Mouse (Mus musculus) erythroblast, adult 5-6 weeks (primary cell): Measurements from ENCODE around the gene Prg2. TPM values are rescaled to one million over a fixed set of nuclear protein-coding genes. Genes with fewer than 3 reads are reported as not detected.

ENCODE experiments used
- ATAC-seq: replicated peaks from 2 replicates; pipeline ENCODE4 v1.8.0; 2016; ENCODE audit warnings: moderate number of reproducible peaks, mild to moderate bottlenecking, moderate TSS enrichment, inconsistent platforms; ENCODE audit not compliant: poor library complexity, low FRiP score, severe bottlenecking
- total RNA-seq, 2 experiments: library from RNA; stranded (forward) in 1 of 2; stranded (reverse) in 1 of 2; fragments of 150-400 nt in 1 of 2; fragments of 200-764, 138-1000 nt in 1 of 2; gene quantifications; 2 replicates each; pipeline versions ENCODE4 v1.2.3 to v1.2.4; 2015 to 2017; ENCODE audit warnings: low replicate concordance in 2 of 2

Gene Prg2
- total RNA-seq, 2 experiments from 2014 or later: 140 to 503 TPM

- ATAC-seq: no peak
Observed at GRCm38 (mm10) chr2:84958588-84959264, 21.5 kb upstream of the Prg2 start.

GRCm38 (mm10) chr2:84961300-84961699, 19.0 kb upstream of the Prg2 start:
- ATAC-seq: no peak

- ATAC-seq: no peak
Observed at GRCm38 (mm10) chr2:84961901-84962300, 18.4 kb upstream of the Prg2 start.

GRCm38 (mm10) chr2:84962906-84963507, 17.3 kb upstream of the Prg2 start:
- no peak for ATAC-seq

GRCm38 (mm10) chr2:84964111-84964801, 16.0 kb upstream of the Prg2 start:
- ATAC-seq: no peak

GRCm38 (mm10) chr2:84967318-84967991, 12.8 kb upstream of the Prg2 start:
- ATAC-seq: no peak

GRCm38 (mm10) chr2:84975580-84975979, 4.7 kb upstream of the Prg2 start:
- ATAC-seq: no peak

GRCm38 (mm10) chr2:84987930-84988329, 7.7 kb downstream of the Prg2 start, which contains the start of gene Prg3:
Gene Prg3 (plus strand): TSS chr2:84988215.
- ATAC-seq: no peak

GRCm38 (mm10) chr2:84996376-84996775, 16.1 kb downstream of the Prg2 start:
- ATAC-seq: no peak

GRCm38 (mm10) chr2:84999486-85000181, 19.4 kb downstream of the Prg2 start:
- ATAC-seq: no peak

GRCm38 (mm10) chr2:85001497-85001896, 21.2 kb downstream of the Prg2 start:
- ATAC-seq: no peak

GRCm38 (mm10) chr2:85002575-85002974, 22.3 kb downstream of the Prg2 start:
- no peak for ATAC-seq

GRCm38 (mm10) chr2:85004341-85004740, 24.1 kb downstream of the Prg2 start:
- ATAC-seq: no peak

GRCm38 (mm10) chr2:85006600-85006999, 26.3 kb downstream of the Prg2 start:
- no peak for ATAC-seq

GRCm38 (mm10) chr2:85007729-85008128, 27.5 kb downstream of the Prg2 start:
- peak; percentile 49; the same call in 1 of the 2 replicates for ATAC-seq

- ATAC-seq: no peak
Observed at GRCm38 (mm10) chr2:85009212-85009611, 29.0 kb downstream of the Prg2 start.

GRCm38 (mm10) chr2:85011906-85012604, 31.8 kb downstream of the Prg2 start:
- peak; percentile 92 for ATAC-seq

- ATAC-seq: peak; percentile 68
Observed at GRCm38 (mm10) chr2:85012679-85013078, 32.4 kb downstream of the Prg2 start.
